Mouse (Mus musculus): ENCODE results near the gene Cecr2.

GRCm38 (mm10) chr6:120716531-120716984 is 50.4 kb downstream of the Cecr2 start:
- TF ChIP-seq CTCF (IDR thresholded peaks at IDR 0.05; ENCODE audit: extremely low read depth, insufficient read depth, low read length) (no peak), POLR2A (IDR thresholded peaks at IDR 0.05; ENCODE audit: extremely low read depth, insufficient read depth, low read length) (no peak)

Measured in cortical plate, adult 2 months (tissue).